Mouse (Mus musculus) retina, postnatal 7 days (tissue): ENCODE data around the gene Mylip.

Experiments used
- DNase-seq: peaks from one replicate; pipeline ENCODE4 v3.0.0-alpha.2; 2012; ENCODE audit warnings: low read depth, low spot score

Mylip gene

DNA sequence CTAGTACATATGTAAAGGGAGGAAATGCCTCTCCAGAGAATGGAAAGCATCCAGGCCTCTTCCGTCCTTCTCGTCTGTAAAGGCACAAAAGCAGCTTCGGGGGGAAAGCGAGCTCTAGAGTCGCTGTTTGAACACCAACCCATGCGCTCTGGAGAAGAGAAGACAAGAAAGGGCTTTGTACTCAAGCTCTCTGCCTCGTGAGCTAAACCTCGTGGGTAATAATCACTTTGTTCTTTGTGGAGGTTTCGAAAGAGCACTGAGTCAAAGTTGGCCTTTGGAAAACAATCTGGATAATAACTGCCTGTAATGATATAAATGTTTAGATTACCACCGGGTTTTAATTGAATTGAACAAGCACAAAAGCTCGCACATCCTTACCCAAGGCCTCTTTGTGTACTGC is 39.7 kb downstream of the Mylip start:
- DNase-seq, result no peak

GRCm38 (mm10) chr13:45437134-45437533 is 47.6 kb downstream of the Mylip start:
- no peak for DNase-seq

GRCm38 (mm10) chr13:45438853-45439252 is 49.3 kb downstream of the Mylip start:
- DNase-seq, result no peak

- DNase-seq, result no peak
Measured at GRCm38 (mm10) chr13:45440226-45440625, 50.7 kb downstream of the Mylip start.

DNA sequence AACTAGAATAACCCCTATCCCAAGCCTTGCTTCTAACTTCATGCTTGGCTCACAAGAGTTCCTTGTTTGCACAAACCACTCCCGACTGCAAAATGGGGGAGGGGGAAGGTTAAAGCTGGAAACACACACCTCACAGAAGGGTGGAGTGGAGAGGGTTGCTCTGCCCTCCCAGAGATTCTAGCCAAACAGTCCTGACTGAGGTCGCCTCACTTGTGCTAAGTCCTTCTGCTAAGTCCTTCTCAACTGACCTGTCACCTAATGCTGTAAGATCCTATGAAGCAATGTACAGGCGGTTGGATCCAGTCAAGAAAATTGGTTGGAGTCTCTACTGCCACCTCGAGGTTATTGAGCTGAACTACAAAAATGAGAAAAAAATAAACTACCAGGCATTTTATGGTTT is 52.9 kb downstream of the Mylip start:
- DNase-seq, result peak; percentile 43

DNA sequence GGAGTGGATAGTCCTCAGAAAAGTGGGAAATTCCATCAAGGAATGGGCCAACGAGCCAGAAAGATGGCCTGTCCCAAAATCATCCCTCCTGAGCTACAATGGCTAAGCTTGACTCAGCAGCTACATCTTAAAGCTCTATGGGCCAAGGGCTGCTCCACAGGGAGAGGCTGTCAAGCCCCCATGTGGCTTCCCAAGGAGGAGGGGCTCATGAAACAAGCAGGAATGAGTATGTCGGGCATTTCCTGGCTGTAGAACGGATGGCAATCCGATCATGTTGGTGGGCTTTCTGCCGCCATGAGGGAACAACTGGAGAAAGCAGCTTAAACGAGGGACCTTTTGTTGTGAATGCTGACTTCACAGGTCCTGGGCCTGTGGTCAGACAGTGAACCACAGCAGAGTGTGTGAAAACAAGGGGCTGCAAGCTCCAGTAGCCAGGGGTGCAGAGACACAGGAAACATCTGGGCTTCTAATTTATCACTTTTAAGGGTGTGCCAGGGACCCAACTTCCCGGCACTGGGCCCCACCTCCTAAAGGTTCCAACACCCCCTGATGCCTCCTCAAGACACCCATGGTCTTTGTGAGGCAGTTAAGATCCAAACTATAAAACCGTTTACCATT is 53.5 kb downstream of the Mylip start:
- DNase-seq, result no peak

DNA sequence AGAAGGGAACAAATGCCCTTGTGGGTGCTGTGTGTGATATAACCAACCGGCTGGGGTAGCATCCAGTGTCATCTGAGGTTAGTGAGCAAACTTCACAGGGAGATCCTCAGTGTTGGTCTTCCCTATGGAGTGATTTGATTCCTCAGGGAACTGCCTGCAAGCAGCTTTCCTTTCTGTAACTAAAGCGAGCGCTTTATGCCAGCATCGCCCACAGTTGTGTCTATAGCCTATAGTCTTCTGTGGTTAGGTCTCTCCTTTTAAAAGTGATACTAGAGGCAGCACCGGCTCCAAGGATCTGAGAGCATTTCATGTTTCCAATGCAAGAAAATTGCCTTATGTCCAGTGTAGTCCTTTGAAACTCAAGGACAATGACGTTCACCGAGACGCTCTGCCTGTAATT is 54.7 kb downstream of the Mylip start:
- no peak for DNase-seq

GRCm38 (mm10) chr13:45444652-45445051 is 55.1 kb downstream of the Mylip start:
- no peak for DNase-seq

DNA sequence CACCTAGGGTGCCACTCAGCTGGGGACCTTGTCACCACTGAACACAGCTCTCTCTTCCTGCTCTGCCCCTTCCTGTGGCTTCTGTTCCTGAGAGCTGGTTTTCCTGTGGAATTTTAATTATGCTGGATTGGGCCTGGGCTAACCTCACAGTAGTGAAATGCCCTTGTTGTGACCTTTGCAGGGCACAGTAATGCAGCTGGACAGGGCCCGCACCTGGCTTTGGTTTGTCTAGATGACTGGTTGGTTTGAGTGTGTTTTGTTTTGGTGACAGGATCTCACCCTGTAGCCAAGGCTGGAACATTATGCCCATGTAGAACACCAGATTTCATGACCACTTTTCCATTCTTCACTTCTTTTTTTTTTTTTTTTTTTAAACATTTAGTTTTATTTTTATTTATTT is 57.1 kb downstream of the Mylip start:
- no peak for DNase-seq

GRCm38 (mm10) chr13:45452437-45452836 is 62.9 kb downstream of the Mylip start:
- DNase-seq, result no peak

- no peak for DNase-seq
Measured at GRCm38 (mm10) chr13:45453033-45453432, 63.5 kb downstream of the Mylip start.

DNA sequence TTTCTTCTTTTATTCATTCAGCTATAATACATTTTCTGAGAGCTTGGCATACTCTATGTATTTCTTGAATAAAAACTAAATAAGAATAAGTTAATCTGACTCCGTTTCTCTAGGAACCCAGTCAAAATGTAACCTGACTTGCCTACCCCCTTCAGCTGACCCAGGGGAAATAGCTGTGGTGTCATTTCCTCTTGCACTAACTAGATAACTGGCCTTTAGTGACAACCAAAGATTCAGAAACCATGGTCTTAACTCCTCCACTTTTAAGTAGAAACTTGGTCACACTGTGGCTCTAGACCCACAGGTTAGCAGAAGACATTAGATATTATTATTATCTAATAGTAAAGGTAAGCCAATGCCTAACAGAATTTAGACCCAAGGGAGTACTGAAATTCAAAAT is 64.5 kb downstream of the Mylip start:
- DNase-seq, result no peak

GRCm38 (mm10) chr13:45454641-45455040 is 65.1 kb downstream of the Mylip start:
- DNase-seq, result no peak

GRCm38 (mm10) chr13:45455108-45455861 is 65.7 kb downstream of the Mylip start:
- peak; percentile 60 for DNase-seq

DNA sequence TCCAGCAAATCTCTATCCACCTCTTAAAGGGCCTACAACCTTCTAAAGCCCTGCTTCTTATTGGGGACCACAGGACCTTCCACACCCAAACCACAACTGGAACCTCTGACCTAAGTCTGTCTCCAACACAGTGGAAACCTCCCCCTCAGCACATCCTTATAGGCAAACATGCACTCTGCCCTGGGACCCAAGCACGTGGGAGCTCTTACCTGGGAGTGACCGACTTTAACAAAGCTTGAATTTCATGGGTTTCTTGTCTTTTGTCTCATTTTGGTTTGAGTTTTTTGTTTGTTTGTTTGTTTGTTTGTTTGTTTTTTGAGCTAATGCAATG is 66.3 kb downstream of the Mylip start:
- no peak for DNase-seq

GRCm38 (mm10) chr13:45457459-45457858 is 67.9 kb downstream of the Mylip start:
- DNase-seq, result no peak

DNA sequence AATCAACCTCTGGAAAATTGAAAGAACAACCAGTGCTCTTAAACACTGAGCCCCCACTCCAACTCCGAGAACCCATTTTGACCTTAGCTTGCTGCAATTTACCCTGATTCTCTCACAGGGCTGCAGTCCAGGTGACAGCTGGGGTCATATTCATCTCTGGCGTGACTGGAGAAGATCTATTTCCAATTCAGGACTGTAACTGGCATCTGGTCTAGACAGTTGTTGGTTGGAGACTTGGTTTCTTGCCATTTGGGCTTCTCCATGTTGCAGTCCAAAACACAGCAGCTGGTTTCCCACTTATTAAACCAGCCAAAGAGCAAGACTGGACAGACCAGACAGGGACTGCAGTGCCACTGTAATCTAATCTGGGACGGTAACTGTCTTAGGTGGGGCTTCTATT is 70.6 kb downstream of the Mylip start:
- DNase-seq, result no peak

- DNase-seq, result no peak
Measured at GRCm38 (mm10) chr13:45461370-45461958, 71.9 kb downstream of the Mylip start.
